Mouse (Mus musculus): Measurements from ENCODE around the gene Btbd3.

Btbd3 gene

DNA sequence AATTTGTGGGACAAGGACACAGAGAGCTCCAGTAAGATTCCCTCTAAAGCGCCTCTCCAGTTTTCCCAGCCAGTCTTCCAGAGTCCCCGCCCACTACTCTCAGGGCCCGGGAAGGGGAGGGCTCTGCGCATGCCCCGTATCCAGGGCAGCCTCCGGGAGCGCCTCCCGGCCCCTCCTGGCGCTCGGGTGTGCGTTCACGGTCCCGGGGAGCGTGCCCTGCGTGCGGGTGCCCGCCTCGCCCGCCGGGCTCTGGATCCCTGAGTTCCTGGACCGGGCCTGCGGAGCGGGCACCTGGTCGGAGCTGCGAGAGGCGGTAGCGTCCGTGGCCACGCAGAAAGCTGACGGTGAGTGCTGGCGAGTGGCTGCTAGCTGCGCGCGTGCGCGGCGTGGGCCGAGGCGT lies at the start of gene Btbd3:
Gene Btbd3 (plus strand): TSS at position 155 of the 400 bp plus-strand sequence.
- in situ Hi-C loops (cut with MboI; ENCODE audit: low pct_unique_long_range_greater_than_20kb in 1 of 2, low sequenced_read_pairs in 2 of 2, unreplicated experiment in 1 of 2) = no loop called here

DNA sequence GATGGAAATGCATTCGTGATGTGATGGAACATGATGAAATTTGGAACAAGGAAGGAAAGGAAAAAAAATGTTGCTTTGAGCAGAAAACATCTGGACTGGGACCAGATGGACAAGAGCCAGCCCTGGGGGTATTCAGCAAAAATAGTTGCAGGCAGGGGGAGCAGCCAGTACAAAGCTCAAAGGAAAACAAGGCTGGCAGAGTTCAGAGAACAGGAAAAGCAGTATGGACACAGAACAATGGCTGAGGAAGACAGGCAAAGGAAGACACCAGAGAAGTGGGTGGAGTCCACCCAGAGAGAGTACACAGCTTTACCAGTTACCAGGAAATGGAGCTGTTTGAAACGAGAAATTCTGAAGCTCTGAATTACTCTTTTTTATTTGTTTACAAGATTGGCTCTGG lies 40.8 kb upstream of the Btbd3 start:
- in situ Hi-C loops (cut with MboI; ENCODE audit: low pct_unique_long_range_greater_than_20kb in 1 of 2, low sequenced_read_pairs in 2 of 2, unreplicated experiment in 1 of 2) = no loop called here

- in situ Hi-C loops (cut with MboI; ENCODE audit: low pct_unique_long_range_greater_than_20kb in 1 of 2, low sequenced_read_pairs in 2 of 2, unreplicated experiment in 1 of 2) = no loop called here
Measured at GRCm38 (mm10) chr2:138220269-138220668, 36.1 kb upstream of the Btbd3 start.

DNA sequence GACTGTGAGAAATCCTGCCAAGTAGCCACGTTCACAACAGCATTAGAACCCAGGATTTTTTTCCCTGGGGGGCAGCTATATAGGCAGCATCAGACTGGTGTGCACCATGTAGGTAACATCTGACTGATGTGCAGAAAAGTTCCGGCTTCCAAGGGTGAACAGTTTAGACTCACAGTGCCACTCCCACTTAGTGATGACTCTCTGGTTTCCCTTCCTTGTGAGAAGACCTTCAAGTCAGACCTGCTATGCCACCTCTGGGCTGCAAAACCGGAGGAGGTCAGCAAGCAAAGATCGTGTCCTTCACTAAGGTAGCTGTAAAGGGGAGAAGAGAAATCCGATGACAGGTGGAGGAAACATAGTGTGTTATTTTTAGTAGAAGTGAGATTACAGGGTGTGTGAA lies 24.1 kb upstream of the Btbd3 start:
- in situ Hi-C loops (cut with MboI; ENCODE audit: low pct_unique_long_range_greater_than_20kb in 1 of 2, low sequenced_read_pairs in 2 of 2, unreplicated experiment in 1 of 2) = no loop called here

GRCm38 (mm10) chr2:138236149-138236548 lies 20.2 kb upstream of the Btbd3 start:
- in situ Hi-C loops (cut with MboI; ENCODE audit: low pct_unique_long_range_greater_than_20kb in 1 of 2, low sequenced_read_pairs in 2 of 2, unreplicated experiment in 1 of 2) = no loop called here

DNA sequence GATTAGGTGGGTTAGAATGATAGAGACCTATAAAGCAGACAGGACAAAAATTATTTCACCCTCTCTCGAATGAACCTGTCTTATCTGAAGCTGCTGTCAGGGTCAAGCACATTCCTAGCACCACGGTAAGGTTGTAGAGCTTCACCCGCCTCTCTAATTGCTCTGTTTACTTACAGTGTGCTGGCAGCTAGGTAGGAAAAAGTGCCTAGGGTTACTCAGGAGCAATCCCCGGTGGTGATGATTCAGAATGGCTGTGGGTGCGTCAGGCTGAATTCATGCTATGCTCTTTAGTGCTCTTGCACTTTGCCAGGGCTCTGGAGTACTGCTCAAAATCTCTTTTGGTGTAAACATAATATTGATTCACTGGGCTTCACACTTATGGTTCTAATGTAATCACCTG lies 13.9 kb upstream of the Btbd3 start:
- in situ Hi-C loops (cut with MboI; ENCODE audit: low pct_unique_long_range_greater_than_20kb in 1 of 2, low sequenced_read_pairs in 2 of 2, unreplicated experiment in 1 of 2) = no loop called here

DNA sequence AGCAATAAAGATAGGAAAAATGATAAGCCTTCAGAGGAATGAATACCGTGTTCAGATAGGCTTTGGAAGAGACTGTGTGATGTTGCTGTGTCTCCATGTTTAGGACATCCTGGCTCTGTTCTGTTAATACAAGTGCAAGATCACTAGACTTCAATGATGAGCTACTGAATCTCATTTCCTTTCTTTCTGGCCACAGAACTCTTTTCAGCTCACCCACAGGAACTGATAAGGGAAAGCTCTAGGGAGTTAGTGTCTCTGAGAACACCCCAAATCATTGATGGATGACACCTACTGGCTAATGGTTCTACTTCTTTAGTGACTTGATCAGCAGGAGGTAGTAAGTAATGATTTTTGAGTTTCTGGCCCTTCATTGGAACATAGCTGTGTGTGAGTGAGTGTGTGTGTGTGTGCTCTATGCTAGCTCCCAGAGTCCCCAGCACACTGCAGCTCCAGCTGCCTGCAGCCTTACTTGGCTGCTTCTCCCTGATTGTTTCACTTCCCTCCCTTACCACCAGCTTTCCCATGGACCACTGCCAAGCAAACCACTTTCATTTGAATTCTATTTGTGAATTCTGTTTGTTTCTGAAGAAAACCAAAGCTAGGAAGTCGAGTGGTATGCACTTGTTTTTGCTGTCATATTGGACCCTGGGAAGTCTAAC lies 10.6 kb upstream of the Btbd3 start:
- in situ Hi-C loops (cut with MboI; ENCODE audit: low pct_unique_long_range_greater_than_20kb in 1 of 2, low sequenced_read_pairs in 2 of 2, unreplicated experiment in 1 of 2) = no loop called here

DNA sequence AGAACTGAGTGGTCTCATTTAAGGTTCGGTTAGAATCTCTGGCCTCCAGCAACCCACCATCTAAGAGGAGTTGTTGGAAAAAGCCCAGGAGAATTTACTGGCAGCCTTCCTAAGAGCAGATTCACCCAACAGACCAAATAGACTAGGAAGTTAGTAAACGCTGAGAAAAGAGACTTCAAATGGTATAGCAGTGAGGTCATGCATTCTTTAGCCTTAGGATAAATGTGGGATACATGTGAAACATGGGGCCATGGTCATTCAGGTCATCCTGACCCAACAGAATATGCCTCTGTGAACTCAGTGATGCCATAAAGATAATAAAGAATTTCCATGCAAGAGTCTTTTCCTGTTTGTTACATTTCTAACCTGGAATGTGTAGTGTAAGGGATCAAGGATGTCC lies 8.4 kb upstream of the Btbd3 start:
- in situ Hi-C loops (cut with MboI; ENCODE audit: low pct_unique_long_range_greater_than_20kb in 1 of 2, low sequenced_read_pairs in 2 of 2, unreplicated experiment in 1 of 2) = no loop called here

- in situ Hi-C loops (cut with MboI; ENCODE audit: low pct_unique_long_range_greater_than_20kb in 1 of 2, low sequenced_read_pairs in 2 of 2, unreplicated experiment in 1 of 2) = no loop called here
Measured at GRCm38 (mm10) chr2:138256851-138257471, 596 bp downstream of the Btbd3 start.

DNA sequence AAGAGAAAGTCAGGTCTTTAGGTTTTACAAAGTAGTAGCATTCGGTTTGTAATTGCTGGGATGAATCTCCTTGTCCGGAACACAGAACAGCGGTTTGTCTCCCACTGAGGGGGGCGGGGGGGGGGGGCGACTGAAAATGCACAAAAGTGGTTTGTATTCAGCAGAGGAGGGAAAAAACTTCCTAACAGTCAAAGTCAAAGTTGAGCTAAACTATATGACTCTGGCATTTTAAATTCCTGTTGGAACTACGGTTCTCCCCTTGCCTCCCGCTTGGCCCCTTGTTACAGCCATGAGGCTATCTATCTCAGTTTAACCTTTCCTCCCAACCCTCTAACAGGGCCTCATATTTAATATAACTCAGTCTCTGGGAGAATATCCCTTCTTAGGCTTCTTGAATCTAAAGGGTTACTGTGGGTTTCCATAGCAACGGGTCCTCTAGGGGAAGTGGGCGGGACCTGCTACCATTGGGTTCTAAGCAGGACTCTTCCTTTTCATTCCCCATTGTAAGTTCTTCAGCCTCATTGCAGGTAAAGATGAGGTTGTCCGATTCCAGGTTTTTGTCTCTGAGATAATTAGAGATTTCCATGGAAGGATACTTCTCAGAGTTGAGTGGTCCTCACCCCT lies 1.4 kb downstream of the Btbd3 start:
- in situ Hi-C loops (cut with MboI; ENCODE audit: low pct_unique_long_range_greater_than_20kb in 1 of 2, low sequenced_read_pairs in 2 of 2, unreplicated experiment in 1 of 2) = no loop called here

DNA sequence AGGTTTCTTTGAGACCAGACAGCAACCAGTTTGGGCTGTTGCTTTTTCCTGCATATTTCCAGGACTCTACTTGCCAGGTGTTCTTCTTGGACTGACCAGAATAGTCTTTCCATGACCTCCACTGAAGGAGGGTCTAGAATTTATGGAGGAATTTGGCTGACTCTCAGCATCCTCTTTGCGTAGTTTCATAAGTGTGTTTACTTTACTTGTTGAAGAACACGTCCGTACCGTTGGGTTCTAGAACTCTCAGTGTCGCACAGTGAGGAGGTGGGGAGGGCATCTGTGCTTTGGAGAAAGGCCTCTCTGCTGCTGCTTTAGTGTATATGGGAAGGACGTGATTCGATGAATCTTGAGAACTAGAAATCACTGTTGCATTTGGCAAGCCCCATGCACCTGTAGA lies 4.8 kb downstream of the Btbd3 start:
- in situ Hi-C loops (cut with MboI; ENCODE audit: low pct_unique_long_range_greater_than_20kb in 1 of 2, low sequenced_read_pairs in 2 of 2, unreplicated experiment in 1 of 2) = no loop called here

GRCm38 (mm10) chr2:138262885-138263284 lies 6.5 kb downstream of the Btbd3 start:
- in situ Hi-C loops (cut with MboI; ENCODE audit: low pct_unique_long_range_greater_than_20kb in 1 of 2, low sequenced_read_pairs in 2 of 2, unreplicated experiment in 1 of 2) = no loop called here

- in situ Hi-C loops (cut with MboI; ENCODE audit: low pct_unique_long_range_greater_than_20kb in 1 of 2, low sequenced_read_pairs in 2 of 2, unreplicated experiment in 1 of 2) = no loop called here
Measured at GRCm38 (mm10) chr2:138265356-138266005, 9.1 kb downstream of the Btbd3 start.

DNA sequence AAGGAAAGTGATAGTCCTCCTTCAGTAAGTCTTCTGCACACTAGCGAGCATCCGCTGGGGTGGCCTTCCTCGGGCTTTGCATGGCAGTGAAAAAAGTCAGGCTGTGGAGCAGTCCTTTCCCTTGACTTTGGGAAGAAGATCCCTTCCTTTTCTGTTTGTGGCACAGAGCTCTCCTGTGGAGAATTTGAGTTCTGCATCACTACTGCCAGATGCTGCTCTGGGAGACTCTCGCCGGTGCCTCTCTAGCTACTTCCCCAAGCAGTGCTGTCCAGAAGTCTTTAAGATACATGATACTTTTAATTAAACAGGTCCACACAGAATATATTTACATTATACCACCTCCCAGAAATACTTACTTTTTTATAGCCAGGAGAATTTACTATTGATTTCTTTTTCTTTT lies 10.3 kb downstream of the Btbd3 start:
- in situ Hi-C loops (cut with MboI; ENCODE audit: low pct_unique_long_range_greater_than_20kb in 1 of 2, low sequenced_read_pairs in 2 of 2, unreplicated experiment in 1 of 2) = no loop called here

GRCm38 (mm10) chr2:138267852-138268513 lies 11.6 kb downstream of the Btbd3 start:
- in situ Hi-C loops (cut with MboI; ENCODE audit: low pct_unique_long_range_greater_than_20kb in 1 of 2, low sequenced_read_pairs in 2 of 2, unreplicated experiment in 1 of 2) = no loop called here

- in situ Hi-C loops (cut with MboI; ENCODE audit: low pct_unique_long_range_greater_than_20kb in 1 of 2, low sequenced_read_pairs in 2 of 2, unreplicated experiment in 1 of 2) = no loop called here
Measured at GRCm38 (mm10) chr2:138269330-138269729, 13.0 kb downstream of the Btbd3 start.

GRCm38 (mm10) chr2:138273404-138274073 lies 17.2 kb downstream of the Btbd3 start:
- in situ Hi-C loops (cut with MboI; ENCODE audit: low pct_unique_long_range_greater_than_20kb in 1 of 2, low sequenced_read_pairs in 2 of 2, unreplicated experiment in 1 of 2) = no loop called here

DNA sequence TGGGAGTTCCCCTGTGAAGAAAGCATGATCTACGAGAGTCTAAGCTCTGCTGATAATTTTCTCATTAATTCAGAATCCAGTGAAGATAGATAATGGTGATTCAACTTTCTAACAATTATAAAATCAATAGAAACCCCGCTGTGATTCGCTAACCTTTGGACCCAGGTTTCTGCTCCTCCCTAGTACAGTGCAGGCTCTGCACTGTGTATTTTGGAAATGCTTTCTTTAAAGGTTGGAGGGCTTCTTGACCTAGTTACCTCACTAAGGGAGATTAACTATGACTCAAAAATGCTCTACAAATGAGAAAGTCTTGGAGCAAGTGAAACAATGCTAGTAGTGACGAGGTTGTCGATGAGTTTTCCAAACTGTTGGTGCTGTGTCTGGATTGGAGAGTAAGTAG lies 17.7 kb downstream of the Btbd3 start:
- in situ Hi-C loops (cut with MboI; ENCODE audit: low pct_unique_long_range_greater_than_20kb in 1 of 2, low sequenced_read_pairs in 2 of 2, unreplicated experiment in 1 of 2) = no loop called here

All from mouse embryonic stem cell (cell line).